Mouse (Mus musculus) intestine, embryonic 16.5 days (tissue): ENCODE results near the gene Rmnd1. TPM values are rescaled to one million over a fixed set of nuclear protein-coding genes. Genes with fewer than 3 reads are reported as not detected.

Source experiments
- ATAC-seq: fragments of 200-750 bp; cut with Nextera tagmentation; 2 replicates; pipeline ENCODE4 v1.8.0; 2017; ENCODE audit warnings: moderate TSS enrichment, moderate library complexity
- H3K27ac ChIP-seq: fragments of 300-500 bp; sonication (generic); 2 replicates; pipeline ENCODE4 v1.5.1; 2014; ENCODE audit warnings: mild to moderate bottlenecking, low read length
- H3K27me3 ChIP-seq: fragments of 300-500 bp; sonication (generic); replicated peaks from 2 replicates; pipeline ENCODE4 v1.6.1; 2014; ENCODE audit warnings: low read length, control low read depth, mixed read lengths; ENCODE audit not compliant: control insufficient read depth, insufficient read depth
- H3K36me3 ChIP-seq: fragments of 300-500 bp; sonication (generic); 2 replicates; pipeline ENCODE4 v1.6.1; 2014; ENCODE audit warnings: low read length, control low read depth; ENCODE audit not compliant: control insufficient read depth, insufficient read depth
- H3K4me1 ChIP-seq: fragments of 300-500 bp; sonication (generic); 2 replicates; pipeline ENCODE4 v1.6.1; 2014; ENCODE audit warnings: low read length, control low read depth, mixed read lengths; ENCODE audit not compliant: control insufficient read depth, insufficient read depth
- H3K4me2 ChIP-seq: fragments of 300-500 bp; sonication (generic); 2 replicates; pipeline ENCODE4 v1.6.1; 2014; ENCODE audit warnings: low read depth, low read length, control low read depth
- H3K4me3 ChIP-seq: fragments of 300-500 bp; sonication (generic); 2 replicates; pipeline ENCODE4 v1.5.1; 2014; ENCODE audit warnings: mild to moderate bottlenecking, low read length
- H3K9ac ChIP-seq: fragments of 300-500 bp; sonication (generic); 2 replicates; pipeline ENCODE4 v1.6.1; 2014; ENCODE audit warnings: low read depth, low read length
- H3K9me3 ChIP-seq: fragments of 300-500 bp; sonication (generic); 2 replicates; pipeline ENCODE4 v1.6.1; 2016; ENCODE audit warnings: low read length, control low read depth; ENCODE audit not compliant: control insufficient read depth
- WGBS: fragments of 180-500 bp; shearing (Covaris S2); extraction: QIAGEN DNeasy Blood & Tissue Kit; methylation state at CpG from one replicate; pipeline ENCODE4 v1.1.7; 2014; 5-methylcytosine and 5-hydroxymethylcytosine counted together
- polyA plus RNA-seq: library from polyadenylated mRNA; unstranded; fragments of >200 nt; fragmentation: Nextera tagmentation; extraction: Ambion mirVana; gene quantifications from 2 replicates; pipeline ENCODE4 v1.2.1, GENCODE M21; 2015

Gene Rmnd1
- polyA plus RNA-seq, 1 experiment from 2014 or later, result 53.9 TPM

DNA sequence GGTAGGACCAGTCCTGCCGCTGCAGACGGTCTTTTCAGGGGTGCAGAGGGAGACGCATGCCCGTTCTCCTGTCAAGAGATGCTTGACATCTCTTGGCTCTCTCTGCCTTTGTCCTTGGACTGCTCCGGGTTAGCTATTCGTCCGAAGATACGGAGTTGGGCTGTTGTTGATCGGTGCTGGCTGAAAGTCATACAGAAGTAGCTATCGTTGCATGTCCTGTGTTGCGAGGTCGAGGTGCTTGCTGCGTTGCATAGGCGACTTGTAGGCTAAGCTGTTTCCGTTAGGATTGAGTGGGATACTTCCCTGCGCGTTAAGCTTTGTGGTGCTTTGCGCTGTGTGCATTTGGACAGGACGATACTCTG, 43.8 kb downstream of the Rmnd1 start:
- H3K4me3 ChIP-seq, result peak overlapping the region; percentile 93
- H3K9ac ChIP-seq, result peak overlapping the region; percentile 98
- H3K4me1 ChIP-seq, result peaks cover 26% of the 10 kb centered on the region
- H3K36me3 ChIP-seq, result no peaks in the 10 kb centered on the region
- no peak for ATAC-seq
- peak overlapping the region; percentile 84 for H3K4me2 ChIP-seq
- under 1% methylated on average over 19 of the region's 19 CpGs for WGBS
- H3K27me3 ChIP-seq, result no peaks in the 10 kb centered on the region
- peak overlapping the region; percentile 99 for H3K27ac ChIP-seq
- no peaks in the 10 kb centered on the region for H3K9me3 ChIP-seq

DNA sequence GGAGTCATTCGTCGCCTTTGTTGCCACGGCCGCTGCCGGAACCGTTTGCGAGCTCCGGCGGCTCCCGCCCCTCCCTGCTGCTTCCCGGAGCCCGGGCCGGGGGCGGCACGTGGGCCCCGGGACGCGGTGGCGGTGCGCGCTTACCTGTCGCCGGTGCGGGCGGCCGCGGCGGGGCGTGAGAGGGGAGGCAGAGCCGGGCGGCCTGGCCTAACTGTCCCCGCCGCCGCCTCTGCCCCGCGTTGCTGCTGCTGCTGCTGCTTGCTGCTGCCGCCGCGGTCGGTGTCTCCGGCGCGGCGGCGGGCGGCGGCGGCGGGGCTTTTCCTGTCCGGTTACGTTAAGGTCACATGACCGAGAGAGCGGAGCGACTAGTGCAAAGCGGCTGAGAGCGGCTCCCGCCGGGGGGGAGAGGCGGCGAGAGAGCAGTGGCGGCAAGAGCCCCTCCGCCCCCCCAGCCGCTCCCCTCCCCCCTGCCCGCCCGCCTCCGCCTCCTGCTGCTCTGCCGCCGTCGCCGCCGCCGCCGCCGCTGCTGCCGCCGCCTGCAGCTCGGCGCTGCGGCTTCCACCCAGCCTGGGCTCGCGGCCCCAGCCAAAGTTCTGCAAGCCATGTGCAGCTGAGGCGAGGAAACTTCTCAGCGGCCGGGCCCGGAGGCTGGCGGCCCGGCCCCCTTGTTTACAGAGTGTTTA, 44.3 kb downstream of the Rmnd1 start, which contains the start of gene Zbtb2:
Zbtb2 (minus strand) TSS at position 408 of the 683 bp plus-strand sequence.
- ATAC-seq, result 0 out of 2 replicates have a peak, but pooled peaks have one; percentile 0

GRCm38 (mm10) chr10:4386609-4387591, 45.3 kb downstream of the Rmnd1 start:
- Histone ChIP-seq H3K4me2 (peak overlapping the region; percentile 84), H3K4me1 (peaks cover 32% of the 10 kb centered on the region), H3K9ac (peak overlapping the region; percentile 98), H3K36me3 (no peaks in the 10 kb centered on the region), H3K27ac (peak overlapping the region; percentile 99), H3K27me3 (no peaks in the 10 kb centered on the region), H3K4me3 (peak overlapping the region; percentile 93), H3K9me3 (no peaks in the 10 kb centered on the region)
- under 1% methylated on average over 51 of the region's 133 CpGs for WGBS
- ATAC-seq, result peak; percentile 92

More for the DNA sequence above, 44.3 kb downstream of the Rmnd1 start, which contains the start of gene Zbtb2:
- Histone ChIP-seq H3K4me3 (peak within 1 kb of the TSS; percentile 93), H3K9ac (peak within 1 kb of the TSS; percentile 98), H3K9me3 (no peaks in the 10 kb centered on the region), H3K4me1 (peaks cover 31% of the 10 kb centered on the region), H3K36me3 (no peaks in the 10 kb centered on the region), H3K27me3 (no peaks in the 10 kb centered on the region), H3K4me2 (peak within 1 kb of the TSS; percentile 84), H3K27ac (peak within 1 kb of the TSS; percentile 99)
- WGBS, result under 1% methylated on average over 62 of the region's 87 CpGs

DNA sequence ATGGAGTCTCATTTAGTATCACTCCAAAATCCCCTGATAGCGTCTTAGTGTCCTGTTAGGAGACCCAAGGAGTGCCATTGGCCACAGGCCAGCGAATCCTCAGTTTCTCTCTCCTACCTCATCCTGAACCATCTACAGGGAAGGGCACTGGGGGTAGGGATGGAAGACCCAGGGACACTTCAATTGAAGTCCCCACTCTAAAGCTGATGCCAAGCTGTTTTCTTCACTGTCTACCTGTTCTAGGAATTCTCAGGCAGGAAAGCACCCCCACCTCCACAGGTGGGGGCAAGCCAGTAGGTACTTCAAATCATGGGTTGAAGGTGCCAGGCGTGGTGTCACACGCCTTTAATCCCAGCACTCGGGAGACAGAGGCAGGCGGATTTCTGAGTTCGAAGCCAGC, 47.9 kb downstream of the Rmnd1 start:
- Histone ChIP-seq H3K4me2 (no peak overlapping the region), H3K9me3 (no peaks in the 10 kb centered on the region), H3K4me3 (no peak overlapping the region), H3K9ac (no peak overlapping the region), H3K27me3 (no peaks in the 10 kb centered on the region), H3K36me3 (no peaks in the 10 kb centered on the region), H3K4me1 (peaks cover 17% of the 10 kb centered on the region), H3K27ac (no peak overlapping the region)
- ATAC-seq, result no peak
- 90% methylated on average over 7 of the region's 7 CpGs for WGBS

- Histone ChIP-seq H3K9ac (no peak overlapping the region), H3K9me3 (no peaks in the 10 kb centered on the region), H3K36me3 (no peaks in the 10 kb centered on the region), H3K27ac (no peak overlapping the region), H3K27me3 (no peaks in the 10 kb centered on the region), H3K4me2 (no peak overlapping the region), H3K4me1 (peaks cover 16% of the 10 kb centered on the region), H3K4me3 (no peak overlapping the region)
- WGBS, result 79% methylated on average over 5 of the region's 5 CpGs
- ATAC-seq, result no peak
Measured at GRCm38 (mm10) chr10:4380748-4381147, 51.4 kb downstream of the Rmnd1 start.

DNA sequence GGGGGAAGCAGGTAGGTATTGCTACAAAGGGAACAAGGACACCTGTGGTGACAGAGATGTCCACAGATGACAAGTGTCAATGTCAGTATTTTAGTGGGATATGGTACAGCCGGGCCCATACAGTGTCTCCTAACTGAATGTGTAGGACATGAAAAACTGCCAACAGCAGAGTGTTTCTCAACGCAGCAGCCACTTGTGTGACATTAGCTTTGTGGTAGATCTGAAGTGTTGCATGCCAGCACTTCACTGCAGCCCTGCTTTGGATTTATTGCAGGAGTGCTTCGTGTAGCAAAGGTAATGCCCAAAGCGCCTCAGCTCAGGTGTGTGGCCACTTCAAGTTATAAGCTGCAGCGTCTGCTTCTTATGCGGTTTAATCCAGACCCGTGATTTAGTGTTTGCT, 55.3 kb downstream of the Rmnd1 start:
- no peaks in the 10 kb centered on the region for H3K9me3 ChIP-seq
- peak overlapping the region; percentile 52 for H3K27ac ChIP-seq
- H3K36me3 ChIP-seq, result peaks cover 4% of the 10 kb centered on the region; the same call in 1 of the 2 replicates
- H3K9ac ChIP-seq, result no peak overlapping the region
- peaks cover 7% of the 10 kb centered on the region for H3K4me1 ChIP-seq
- no peak overlapping the region for H3K4me3 ChIP-seq
- no peaks in the 10 kb centered on the region for H3K27me3 ChIP-seq
- no peak for ATAC-seq
- whole genome bisulfite sequencing, result 69% methylated on average over 7 of the region's 7 CpGs
- no peak overlapping the region for H3K4me2 ChIP-seq

DNA sequence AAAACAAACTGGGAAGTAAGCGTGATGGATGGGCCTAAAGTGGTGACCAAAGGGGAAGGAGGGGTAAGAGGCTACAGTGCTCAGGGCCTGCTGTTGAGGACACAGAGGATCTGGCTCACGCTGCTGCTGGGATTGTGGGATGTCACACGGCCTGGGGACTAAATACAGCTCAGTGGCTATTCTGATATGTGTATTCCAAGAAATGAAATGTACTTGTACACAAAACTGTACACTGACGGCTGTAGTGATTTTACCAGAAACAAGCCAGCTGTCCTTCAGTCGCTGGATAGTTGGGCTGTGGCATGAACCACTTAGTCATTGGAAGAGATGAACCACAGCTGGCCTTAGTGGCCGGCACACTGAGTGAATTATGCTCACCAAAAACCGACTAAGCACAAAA, 55.7 kb downstream of the Rmnd1 start:
- no peak overlapping the region for H3K4me2 ChIP-seq
- WGBS, result 50% methylated on average over 7 of the region's 7 CpGs
- no peak overlapping the region for H3K9ac ChIP-seq
- peak overlapping the region; percentile 52 for H3K27ac ChIP-seq
- H3K36me3 ChIP-seq, result peaks cover 4% of the 10 kb centered on the region; the same call in 1 of the 2 replicates
- H3K4me3 ChIP-seq, result no peak overlapping the region
- peaks cover 7% of the 10 kb centered on the region for H3K4me1 ChIP-seq
- ATAC-seq, result peak; percentile 79
- H3K9me3 ChIP-seq, result no peaks in the 10 kb centered on the region
- H3K27me3 ChIP-seq, result no peaks in the 10 kb centered on the region

GRCm38 (mm10) chr10:4375267-4375666, 56.9 kb downstream of the Rmnd1 start:
- 70% methylated on average over 7 of the region's 7 CpGs for WGBS
- H3K4me3 ChIP-seq, result no peak overlapping the region
- ATAC-seq, result no peak
- peaks cover 4% of the 10 kb centered on the region; the same call in 1 of the 2 replicates for H3K36me3 ChIP-seq
- peaks cover 3% of the 10 kb centered on the region; the same call in 1 of the 2 replicates for H3K4me1 ChIP-seq
- no peak overlapping the region for H3K4me2 ChIP-seq
- H3K9me3 ChIP-seq, result no peaks in the 10 kb centered on the region
- H3K27ac ChIP-seq, result no peak overlapping the region
- H3K9ac ChIP-seq, result no peak overlapping the region
- no peaks in the 10 kb centered on the region for H3K27me3 ChIP-seq

DNA sequence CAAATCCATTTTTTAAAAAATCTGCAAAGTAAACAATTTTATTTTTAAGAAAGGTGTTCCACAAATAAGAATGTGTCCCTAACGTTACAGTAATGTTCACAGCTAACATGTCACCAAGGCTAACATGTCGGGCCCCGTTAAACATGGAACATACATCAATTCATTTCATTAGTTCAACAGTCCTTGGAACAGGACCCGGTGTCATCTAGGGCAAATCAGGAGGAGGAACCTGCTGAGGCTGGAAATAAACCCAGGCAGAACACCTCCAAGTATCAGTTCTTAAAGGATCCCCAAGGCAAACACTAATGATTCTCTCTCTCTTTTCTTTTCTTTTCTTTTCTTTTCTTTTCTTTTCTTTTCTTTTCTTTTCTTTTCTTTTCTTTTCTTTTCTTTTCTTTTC, 57.5 kb downstream of the Rmnd1 start:
- H3K27ac ChIP-seq, result no peak overlapping the region
- peaks cover 3% of the 10 kb centered on the region; the same call in 1 of the 2 replicates for H3K4me1 ChIP-seq
- no peak overlapping the region for H3K4me3 ChIP-seq
- WGBS, result 85% methylated on average over 4 of the region's 4 CpGs
- H3K9me3 ChIP-seq, result no peaks in the 10 kb centered on the region
- no peak for ATAC-seq
- H3K36me3 ChIP-seq, result peaks cover 4% of the 10 kb centered on the region; the same call in 1 of the 2 replicates
- no peaks in the 10 kb centered on the region for H3K27me3 ChIP-seq
- H3K4me2 ChIP-seq, result no peak overlapping the region
- H3K9ac ChIP-seq, result no peak overlapping the region
